Mouse (Mus musculus) cerebellum, postnatal 10 days (tissue): ENCODE results near the gene Aldh6a1.

Source experiments
- DNase-seq, 2 experiments: peaks; one replicate each; pipeline ENCODE4 v3.0.0; 2021; ENCODE audit warnings: mixed read lengths in 2 of 2

The Aldh6a1 gene

DNA sequence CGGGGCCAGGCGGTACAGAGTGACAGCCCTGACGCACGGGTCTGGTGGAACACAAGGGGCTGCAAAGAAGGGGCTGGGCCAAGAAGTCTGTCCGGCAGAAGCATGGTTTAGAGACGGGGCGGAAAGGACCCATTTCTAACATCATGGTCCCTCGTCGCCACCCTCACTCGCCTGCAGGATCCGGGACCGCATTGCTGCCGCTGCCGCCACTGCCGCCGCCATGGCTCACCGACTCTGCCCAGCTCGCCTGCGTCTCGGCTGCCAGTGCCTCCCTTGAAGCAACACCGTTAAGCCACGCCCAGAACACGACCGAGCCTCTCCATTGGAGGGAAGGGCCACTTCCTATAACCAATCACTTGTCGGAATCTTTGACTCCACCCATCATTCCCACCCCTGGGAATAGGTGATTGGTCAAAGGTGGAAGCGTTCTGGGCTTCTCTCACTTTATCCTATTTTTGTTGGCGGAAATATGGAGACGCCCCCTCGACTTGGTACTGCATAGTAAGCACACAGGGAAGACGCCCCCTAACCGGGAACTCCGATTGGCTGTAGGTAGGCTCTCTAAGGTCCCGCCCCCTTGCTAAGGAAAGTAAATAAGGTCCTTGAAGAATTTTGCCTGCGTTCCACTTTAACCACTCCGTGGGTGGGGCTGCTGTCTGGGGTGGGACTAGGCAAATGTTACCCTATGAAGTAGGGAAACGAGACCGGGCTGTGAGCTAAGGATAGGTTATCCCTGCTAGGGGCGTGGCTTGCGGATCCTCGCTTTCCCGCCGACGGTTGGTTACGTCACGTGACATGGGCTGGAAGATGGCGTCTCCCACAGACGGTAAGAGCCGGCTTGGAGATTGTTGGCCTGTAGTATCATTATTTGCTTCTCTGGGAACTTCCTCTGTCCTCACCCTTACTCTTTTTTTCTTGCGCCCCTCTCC lies at the start of gene Aldh6a1, which contains the start of gene Lin52:
TSS of gene Aldh6a1 (minus strand) at position 287 of the 929 bp plus-strand sequence.
TSS of gene Lin52 (plus strand) at position 705 of the 929 bp plus-strand sequence.
- peak; percentile 97 to 98 for DNase-seq

DNA sequence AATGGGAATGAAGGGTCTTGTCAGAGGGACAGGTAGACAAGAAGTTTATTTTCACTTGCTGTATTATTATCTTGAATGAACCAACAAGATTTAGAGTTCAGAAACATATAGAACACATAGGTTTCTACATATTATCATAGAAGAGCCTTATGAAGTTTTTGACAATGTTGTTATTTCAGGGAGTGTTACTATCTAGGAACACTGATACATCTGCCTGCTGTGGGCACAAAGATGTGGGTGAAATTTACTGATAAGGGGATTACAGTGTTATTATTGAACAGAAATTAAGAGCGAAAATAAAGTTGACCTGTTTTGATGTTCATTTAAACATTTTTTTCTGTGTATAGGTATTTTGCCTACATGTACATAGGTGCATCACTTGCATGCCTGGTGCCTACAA lies 46.0 kb upstream of the Aldh6a1 start:
- DNase-seq, result no peak

DNA sequence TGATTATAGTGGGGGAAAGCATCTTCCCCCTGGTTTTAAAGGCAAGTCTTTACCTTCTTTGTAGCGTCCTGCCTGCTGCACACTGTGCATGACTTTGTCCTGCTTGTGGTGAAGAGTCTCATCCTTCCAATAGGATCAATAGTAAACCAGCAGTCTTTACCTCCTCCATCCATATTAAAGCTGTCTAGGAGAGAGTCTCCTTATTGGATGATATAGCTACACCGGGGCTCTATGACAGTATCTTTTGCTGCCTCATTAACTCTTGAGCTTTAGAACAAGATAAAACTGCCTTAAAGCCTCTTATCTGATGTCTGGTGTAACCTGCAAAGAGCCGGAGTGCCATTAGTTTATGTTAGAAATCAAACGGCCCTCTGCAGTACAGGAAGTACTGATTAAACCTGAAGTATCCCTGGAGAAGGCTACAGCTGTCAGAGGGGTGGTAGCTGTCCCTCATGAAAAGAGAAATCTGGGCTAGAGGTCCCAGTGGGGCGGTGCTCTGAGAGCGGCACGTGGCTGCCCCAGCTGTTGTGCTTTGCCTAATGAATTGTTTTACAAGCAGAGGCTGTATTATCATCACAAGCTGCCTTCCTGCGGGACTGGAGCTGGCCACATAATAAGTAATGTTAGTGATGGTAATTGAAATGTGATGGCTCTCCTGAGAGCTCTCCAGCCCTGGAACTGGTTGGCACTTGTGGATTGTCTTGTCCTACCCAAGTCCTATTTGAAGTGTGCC lies 36.7 kb upstream of the Aldh6a1 start:
- peak in 1 of 2 experiments; percentile 12 for DNase-seq

GRCm38 (mm10) chr12:84482778-84483585 lies 32.2 kb upstream of the Aldh6a1 start:
- no peak for DNase-seq

DNA sequence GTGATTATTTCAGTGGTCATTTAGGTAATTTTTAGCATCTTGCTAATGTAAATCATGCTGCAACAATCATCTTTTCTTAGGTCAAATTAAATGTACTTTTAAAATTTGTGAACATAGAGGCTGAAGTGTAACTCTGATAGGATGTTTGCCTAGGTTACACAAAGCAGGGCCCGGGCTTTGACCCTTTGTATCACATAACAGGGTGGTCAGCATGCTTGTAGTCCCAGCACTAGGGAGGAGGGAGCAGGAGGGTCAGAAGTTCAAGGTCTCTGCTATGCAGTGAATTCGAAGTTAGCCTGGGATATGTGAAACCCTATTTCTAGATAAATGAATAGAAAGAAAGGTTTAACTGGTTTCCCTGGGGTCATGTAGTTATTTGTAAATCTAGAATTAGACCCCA lies 30.4 kb upstream of the Aldh6a1 start:
- no peak for DNase-seq

- DNase-seq, result no peak
These were observed 28.1 kb upstream of the Aldh6a1 start for GRCm38 (mm10) chr12:84478937-84479336.

DNA sequence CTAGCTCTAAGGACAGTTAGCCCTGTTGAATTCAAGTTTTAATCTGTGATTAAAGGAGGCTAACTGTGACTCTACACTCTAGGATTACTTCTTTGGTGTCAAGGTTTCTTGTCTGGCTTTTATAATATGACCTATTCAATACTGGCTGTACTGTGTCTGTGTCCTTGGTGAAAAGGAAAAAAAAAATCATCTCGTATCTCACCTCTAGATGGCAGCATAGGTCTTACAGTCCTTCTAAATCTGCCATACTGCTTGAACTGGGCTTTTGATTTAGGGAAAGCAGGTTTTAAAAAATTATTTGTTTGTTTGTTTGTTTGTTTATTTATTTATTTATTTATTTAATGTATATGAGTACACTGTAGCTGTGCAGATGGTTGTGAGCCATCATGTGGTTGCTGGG lies 17.9 kb upstream of the Aldh6a1 start:
- peak in 1 of 2 experiments; percentile 73 for DNase-seq

DNA sequence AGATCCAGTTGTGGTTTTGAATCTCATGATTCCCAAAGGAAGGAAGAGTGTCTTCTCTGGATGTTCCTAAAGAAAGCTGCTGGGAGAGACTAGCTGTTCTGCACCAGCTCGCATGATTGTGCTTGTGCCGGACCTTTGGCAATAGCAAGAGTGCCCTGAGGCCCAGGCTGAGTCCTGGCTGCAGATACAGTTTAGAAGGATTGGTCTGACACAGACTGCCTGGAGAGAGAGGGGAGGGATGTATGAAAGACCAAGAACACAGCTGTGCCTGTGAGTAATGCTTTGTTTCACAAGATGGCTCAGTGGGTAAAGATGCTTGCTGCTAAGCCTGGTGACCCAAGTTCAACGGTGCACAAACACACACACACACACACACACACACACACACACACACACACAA lies 12.1 kb upstream of the Aldh6a1 start:
- no peak for DNase-seq

- no peak for DNase-seq
These were observed 10.6 kb upstream of the Aldh6a1 start for GRCm38 (mm10) chr12:84461416-84461815.

DNA sequence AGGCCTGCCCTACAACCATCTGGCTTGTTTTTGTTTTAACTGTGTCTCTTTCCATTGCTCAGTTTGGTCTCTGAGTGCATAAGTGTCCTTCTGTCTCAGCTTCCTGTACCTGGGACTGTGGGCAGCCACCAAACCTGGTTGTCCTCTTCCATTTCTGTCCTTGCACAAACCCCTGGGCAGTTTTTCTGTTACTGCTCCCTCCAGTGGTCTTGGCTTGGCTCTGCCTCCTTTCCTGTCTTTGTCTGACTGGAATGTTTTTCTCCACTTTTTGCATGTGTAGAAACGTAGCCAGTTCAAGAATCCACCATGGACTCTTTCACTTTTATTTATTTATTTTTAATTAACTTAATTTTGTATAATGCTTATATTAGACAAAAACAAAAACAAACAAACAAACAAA lies 9.0 kb upstream of the Aldh6a1 start:
- no peak for DNase-seq

- DNase-seq, result peak; percentile 15 to 16
These were observed 6.1 kb upstream of the Aldh6a1 start for GRCm38 (mm10) chr12:84456911-84457310.

GRCm38 (mm10) chr12:84451801-84452200 lies 997 bp upstream of the Aldh6a1 start:
- peak; percentile 23 to 28 for DNase-seq

- DNase-seq, result peak in 1 of 2 experiments; percentile 48
These were observed 470 bp downstream of the Aldh6a1 start for GRCm38 (mm10) chr12:84450351-84450717.

GRCm38 (mm10) chr12:84449887-84450286 lies 917 bp downstream of the Aldh6a1 start:
- DNase-seq, result peak in 1 of 2 experiments; percentile 9

GRCm38 (mm10) chr12:84448181-84448580 lies 2.6 kb downstream of the Aldh6a1 start:
- DNase-seq, result no peak

DNA sequence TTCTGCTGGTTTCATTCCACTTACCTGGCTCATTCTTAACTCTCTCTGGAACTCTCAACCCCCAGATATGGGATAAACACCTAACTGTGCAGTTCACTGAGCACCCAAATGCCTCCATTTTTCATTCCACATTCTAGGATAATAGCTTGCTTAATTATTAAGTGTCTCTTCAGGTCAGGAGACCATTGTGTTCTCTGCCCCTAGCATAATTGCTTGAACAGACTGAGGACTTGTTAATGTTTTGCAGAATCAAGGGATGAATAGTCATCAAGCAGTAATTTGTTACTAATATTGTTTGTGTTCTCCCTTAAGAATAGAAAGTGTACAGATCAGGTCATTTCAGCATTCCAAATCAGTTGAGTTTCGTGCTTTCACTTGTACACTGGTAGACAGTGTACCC lies 3.4 kb downstream of the Aldh6a1 start:
- no peak for DNase-seq

- DNase-seq, result no peak
These were observed 8.3 kb downstream of the Aldh6a1 start for GRCm38 (mm10) chr12:84442526-84442925.

- DNase-seq, result no peak
These were observed 12.1 kb downstream of the Aldh6a1 start for GRCm38 (mm10) chr12:84438697-84439096.

DNA sequence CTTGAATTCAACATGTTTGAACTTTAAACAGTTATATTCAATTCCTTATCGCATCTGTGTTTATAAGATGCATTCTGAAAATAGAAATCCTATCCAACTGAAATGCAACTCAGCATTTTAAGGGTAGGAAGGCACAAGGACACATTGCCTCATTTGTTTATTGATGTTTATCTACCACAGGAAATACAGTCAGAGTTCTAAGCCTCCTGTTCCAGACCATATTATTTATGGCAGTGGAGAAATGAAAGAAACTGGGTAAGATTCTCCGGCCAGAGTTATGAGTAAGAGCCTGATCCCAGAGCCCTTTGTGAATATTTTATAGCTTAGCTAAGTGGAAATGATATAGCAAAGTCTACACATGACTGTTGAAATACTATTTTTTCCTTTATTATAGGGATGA lies 21.0 kb downstream of the Aldh6a1 start:
- no peak for DNase-seq

DNA sequence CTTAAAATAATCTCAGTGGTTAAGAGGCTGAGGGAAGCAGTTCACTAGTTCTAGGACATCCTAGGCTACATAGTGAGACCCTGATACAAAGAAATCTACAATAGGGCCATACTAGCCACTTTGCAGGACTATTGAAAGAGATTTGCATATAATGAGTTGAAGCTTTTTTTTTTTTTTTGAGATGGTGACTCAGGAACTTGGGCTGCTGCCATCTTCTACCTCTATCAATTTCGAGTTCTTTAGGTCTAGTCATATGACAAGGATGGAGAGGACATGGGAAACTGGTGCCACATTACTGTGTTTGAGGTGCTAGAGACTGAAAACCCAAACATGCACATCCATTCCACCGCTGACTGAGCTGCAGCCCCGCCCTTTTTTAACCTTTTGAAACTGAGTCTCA lies 26.8 kb downstream of the Aldh6a1 start:
- no peak for DNase-seq

DNA sequence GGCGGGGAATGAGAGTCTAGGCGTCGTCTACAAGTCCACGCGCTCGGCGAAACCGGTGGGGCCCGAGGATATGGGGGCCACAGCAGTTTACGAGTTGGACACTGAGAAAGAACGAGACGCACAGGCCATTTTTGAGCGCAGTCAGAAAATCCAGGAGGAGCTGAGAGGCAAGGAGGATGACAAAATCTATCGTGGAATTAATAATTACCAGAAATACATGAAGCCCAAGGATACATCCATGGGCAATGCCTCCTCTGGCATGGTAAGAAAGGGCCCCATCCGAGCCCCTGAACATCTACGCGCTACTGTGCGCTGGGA lies 33.2 kb downstream of the Aldh6a1 start:
- no peak for DNase-seq

- peak; percentile 92 to 94 for DNase-seq
These were observed 33.8 kb downstream of the Aldh6a1 start, which contains the start of gene Rnf113a2 for GRCm38 (mm10) chr12:84416834-84417604. TSS of gene Rnf113a2 (plus strand) at chr12:84417196.
